Mouse (Mus musculus): ENCODE measurements at regions not wholly inside any gene's neighbourhood (a gene's known extent, or its start where the extent isn't known, plus 50 kb on each side); places are given as distances from the start of the nearest gene placed in this dataset.

- H3K4me1 ChIP-seq (ENCODE audit: control insufficient read depth, insufficient read depth, insufficient read length, low read length), result no peaks in the 10 kb centered on the region
- H3K27me3 ChIP-seq (ENCODE audit: control insufficient read depth, insufficient read depth, low read length), result no peaks in the 10 kb centered on the region
- TF ChIP-seq POLR2A (IDR thresholded peaks at IDR 0.05; ENCODE audit: low read depth, low read length), result no peak
- TF ChIP-seq CTCF (IDR thresholded peaks at IDR 0.05; ENCODE audit: extremely low read depth, insufficient read length, insufficient replicate concordance, low read depth, low read length), result no peak
- H3K36me3 ChIP-seq (ENCODE audit: control insufficient read depth, insufficient read depth, low read length), result no peaks in the 10 kb centered on the region
- 80% methylated on average over 5 of the region's 5 CpGs for WGBS
- H3K27ac ChIP-seq (ENCODE audit: insufficient read depth, low read depth, low read length), result no peak overlapping the region
- no peak overlapping the region for H3K4me3 ChIP-seq (ENCODE audit: low read depth, low read length)
Observed at GRCm38 (mm10) chr3:149045343-149045742, 55.0 kb upstream of the Adgrl2 start.

- Histone ChIP-seq H3K4me1 (ENCODE audit: control insufficient read depth, insufficient read depth, insufficient read length, low read length) (no peaks in the 10 kb centered on the region), H3K27ac (ENCODE audit: insufficient read depth, low read depth, low read length) (no peak overlapping the region), H3K4me3 (ENCODE audit: low read depth, low read length) (no peak overlapping the region), H3K27me3 (ENCODE audit: control insufficient read depth, insufficient read depth, low read length) (no peaks in the 10 kb centered on the region), H3K36me3 (ENCODE audit: control insufficient read depth, insufficient read depth, low read length) (no peaks in the 10 kb centered on the region)
- TF ChIP-seq CTCF (IDR thresholded peaks at IDR 0.05; ENCODE audit: extremely low read depth, insufficient read length, insufficient replicate concordance, low read depth, low read length) (no peak), POLR2A (IDR thresholded peaks at IDR 0.05; ENCODE audit: low read depth, low read length) (no peak)
- 88% methylated on average over 4 of the region's 4 CpGs for WGBS
Observed at GRCm38 (mm10) chr3:149043901-149044300, 53.5 kb upstream of the Adgrl2 start.

- 71% methylated on average over 9 of the region's 9 CpGs for WGBS
- no peaks in the 10 kb centered on the region for H3K36me3 ChIP-seq (ENCODE audit: control insufficient read depth, insufficient read depth, low read length)
Observed at GRCm38 (mm10) chr3:149042527-149042926, 52.2 kb upstream of the Adgrl2 start.

GRCm38 (mm10) chr3:149041188-149041587 is 50.8 kb upstream of the Adgrl2 start:
- Histone ChIP-seq H3K4me1 (ENCODE audit: control insufficient read depth, insufficient read depth, insufficient read length, low read length) (no peaks in the 10 kb centered on the region), H3K36me3 (ENCODE audit: control insufficient read depth, insufficient read depth, low read length) (no peaks in the 10 kb centered on the region), H3K27ac (ENCODE audit: insufficient read depth, low read depth, low read length) (no peak overlapping the region), H3K4me3 (ENCODE audit: low read depth, low read length) (no peak overlapping the region), H3K27me3 (ENCODE audit: control insufficient read depth, insufficient read depth, low read length) (no peaks in the 10 kb centered on the region)
- no peak for TF ChIP-seq POLR2A (IDR thresholded peaks at IDR 0.05; ENCODE audit: low read depth, low read length)
- TF ChIP-seq CTCF (IDR thresholded peaks at IDR 0.05; ENCODE audit: extremely low read depth, insufficient read length, insufficient replicate concordance, low read depth, low read length), result no peak
- WGBS, result 50% methylated on average over 3 of the region's 3 CpGs

More at GRCm38 (mm10) chr3:149042527-149042926, 52.2 kb upstream of the Adgrl2 start:
- Histone ChIP-seq H3K4me1 (ENCODE audit: control insufficient read depth, insufficient read depth, insufficient read length, low read length) (no peaks in the 10 kb centered on the region), H3K27ac (ENCODE audit: insufficient read depth, low read depth, low read length) (no peak overlapping the region), H3K27me3 (ENCODE audit: control insufficient read depth, insufficient read depth, low read length) (no peaks in the 10 kb centered on the region), H3K4me3 (ENCODE audit: low read depth, low read length) (no peak overlapping the region)
- no peak for TF ChIP-seq POLR2A (IDR thresholded peaks at IDR 0.05; ENCODE audit: low read depth, low read length)
- TF ChIP-seq CTCF (IDR thresholded peaks at IDR 0.05; ENCODE audit: extremely low read depth, insufficient read length, insufficient replicate concordance, low read depth, low read length), result no peak
